Mouse (Mus musculus): ENCODE data around the gene Gm45233. TPM values are rescaled to one million over a fixed set of nuclear protein-coding genes. Genes with fewer than 3 reads are reported as not detected.
A peak's percentile ranks its signal among the peaks of the same experiment; 100 is the strongest.

Gm45233 gene
- polyA plus RNA-seq, 1 experiment from 2014 or later: 0.23 TPM

GRCm38 (mm10) chr7:43417298-43417697 lies 26.6 kb upstream of the Gm45233 start:
- H3K27ac ChIP-seq (ENCODE audit: low read depth, low read length): no peak overlapping the region
- 0 out of 2 replicates have a peak, but pooled peaks have one; percentile 14 for TF ChIP-seq CTCF (IDR thresholded peaks at IDR 0.05; ENCODE audit: low read depth)

GRCm38 (mm10) chr7:43422995-43423617 lies 20.8 kb upstream of the Gm45233 start:
- H3K27ac ChIP-seq (ENCODE audit: low read depth, low read length): no peak overlapping the region
- TF ChIP-seq CTCF (IDR thresholded peaks at IDR 0.05; ENCODE audit: low read depth): peak; percentile 97
- 14% methylated on average over 11 of the region's 11 CpGs for WGBS
- peak; percentile 64 for ATAC-seq
- H3K27me3 ChIP-seq (replicated peaks; ENCODE audit: control insufficient read depth, insufficient read depth, low read length): no peaks in the 10 kb centered on the region
- no peaks in the 10 kb centered on the region for H3K4me1 ChIP-seq (replicated peaks; ENCODE audit: control insufficient read depth, insufficient read depth, low read length)
- H3K36me3 ChIP-seq (ENCODE audit: control insufficient read depth, insufficient read depth): no peaks in the 10 kb centered on the region
- 0 out of 2 replicates have a peak overlapping the region, but pooled peaks have one; percentile 24 for H3K4me2 ChIP-seq (replicated peaks; ENCODE audit: low read depth)
- H3K9ac ChIP-seq (ENCODE audit: low read depth, low read length): no peak overlapping the region
- H3K4me3 ChIP-seq (ENCODE audit: low read depth, low read length): no peak overlapping the region
- H3K9me3 ChIP-seq (ENCODE audit: control insufficient read depth): no peaks in the 10 kb centered on the region

More at GRCm38 (mm10) chr7:43417298-43417697, 26.6 kb upstream of the Gm45233 start:
- Histone ChIP-seq H3K27me3 (replicated peaks; ENCODE audit: control insufficient read depth, insufficient read depth, low read length) (no peaks in the 10 kb centered on the region), H3K36me3 (ENCODE audit: control insufficient read depth, insufficient read depth) (no peaks in the 10 kb centered on the region), H3K4me3 (ENCODE audit: low read depth, low read length) (no peak overlapping the region), H3K4me1 (replicated peaks; ENCODE audit: control insufficient read depth, insufficient read depth, low read length) (no peaks in the 10 kb centered on the region), H3K9ac (ENCODE audit: low read depth, low read length) (no peak overlapping the region), H3K9me3 (ENCODE audit: control insufficient read depth) (no peaks in the 10 kb centered on the region), H3K4me2 (replicated peaks; ENCODE audit: low read depth) (no peak overlapping the region)
- 85% methylated on average over 10 of the region's 10 CpGs for WGBS
- no peak for ATAC-seq

- Histone ChIP-seq H3K36me3 (ENCODE audit: control insufficient read depth, insufficient read depth) (no peaks in the 10 kb centered on the region), H3K9me3 (ENCODE audit: control insufficient read depth) (no peaks in the 10 kb centered on the region), H3K4me3 (ENCODE audit: low read depth, low read length) (no peak overlapping the region), H3K27me3 (replicated peaks; ENCODE audit: control insufficient read depth, insufficient read depth, low read length) (no peaks in the 10 kb centered on the region), H3K4me2 (replicated peaks; ENCODE audit: low read depth) (no peak overlapping the region), H3K4me1 (replicated peaks; ENCODE audit: control insufficient read depth, insufficient read depth, low read length) (no peaks in the 10 kb centered on the region), H3K9ac (ENCODE audit: low read depth, low read length) (no peak overlapping the region), H3K27ac (ENCODE audit: low read depth, low read length) (no peak overlapping the region)
- ATAC-seq: no peak
- no peak for TF ChIP-seq CTCF (IDR thresholded peaks at IDR 0.05; ENCODE audit: low read depth)
- WGBS: 66% methylated on average over 3 of the region's 3 CpGs
Observed at GRCm38 (mm10) chr7:43423991-43424625, 19.8 kb upstream of the Gm45233 start.

- TF ChIP-seq CTCF (IDR thresholded peaks at IDR 0.05; ENCODE audit: low read depth): no peak
- Histone ChIP-seq H3K27me3 (replicated peaks; ENCODE audit: control insufficient read depth, insufficient read depth, low read length) (no peaks in the 10 kb centered on the region), H3K4me3 (ENCODE audit: low read depth, low read length) (no peak within 1 kb of the TSS), H3K9ac (ENCODE audit: low read depth, low read length) (no peak within 1 kb of the TSS), H3K27ac (ENCODE audit: low read depth, low read length) (no peak within 1 kb of the TSS), H3K4me2 (replicated peaks; ENCODE audit: low read depth) (no peak within 1 kb of the TSS), H3K36me3 (ENCODE audit: control insufficient read depth, insufficient read depth) (no peaks in the 10 kb centered on the region), H3K4me1 (replicated peaks; ENCODE audit: control insufficient read depth, insufficient read depth, low read length) (no peaks in the 10 kb centered on the region), H3K9me3 (ENCODE audit: control insufficient read depth) (no peaks in the 10 kb centered on the region)
- no peak for ATAC-seq
- 83% methylated on average over 8 of the region's 8 CpGs for WGBS
Observed at GRCm38 (mm10) chr7:43427406-43427805, 16.5 kb upstream of the Gm45233 start, which contains the start of gene Lim2. TSS of gene Lim2 (plus strand) at chr7:43427670.

GRCm38 (mm10) chr7:43429500-43429899 lies 14.4 kb upstream of the Gm45233 start:
- Histone ChIP-seq H3K9ac (ENCODE audit: low read depth, low read length) (no peak overlapping the region), H3K27ac (ENCODE audit: low read depth, low read length) (no peak overlapping the region), H3K4me3 (ENCODE audit: low read depth, low read length) (no peak overlapping the region), H3K4me2 (replicated peaks; ENCODE audit: low read depth) (no peak overlapping the region), H3K4me1 (replicated peaks; ENCODE audit: control insufficient read depth, insufficient read depth, low read length) (no peaks in the 10 kb centered on the region), H3K27me3 (replicated peaks; ENCODE audit: control insufficient read depth, insufficient read depth, low read length) (no peaks in the 10 kb centered on the region), H3K9me3 (ENCODE audit: control insufficient read depth) (no peaks in the 10 kb centered on the region), H3K36me3 (ENCODE audit: control insufficient read depth, insufficient read depth) (no peaks in the 10 kb centered on the region)
- 31% methylated on average over 4 of the region's 4 CpGs for WGBS
- no peak for ATAC-seq
- TF ChIP-seq CTCF (IDR thresholded peaks at IDR 0.05; ENCODE audit: low read depth): no peak

GRCm38 (mm10) chr7:43432891-43433290 lies 11.0 kb upstream of the Gm45233 start:
- no peak for TF ChIP-seq CTCF (IDR thresholded peaks at IDR 0.05; ENCODE audit: low read depth)
- WGBS: 74% methylated on average over 4 of the region's 4 CpGs
- Histone ChIP-seq H3K27me3 (replicated peaks; ENCODE audit: control insufficient read depth, insufficient read depth, low read length) (no peaks in the 10 kb centered on the region), H3K4me2 (replicated peaks; ENCODE audit: low read depth) (no peak overlapping the region), H3K4me1 (replicated peaks; ENCODE audit: control insufficient read depth, insufficient read depth, low read length) (no peaks in the 10 kb centered on the region), H3K27ac (ENCODE audit: low read depth, low read length) (no peak overlapping the region), H3K36me3 (ENCODE audit: control insufficient read depth, insufficient read depth) (no peaks in the 10 kb centered on the region), H3K4me3 (ENCODE audit: low read depth, low read length) (no peak overlapping the region), H3K9me3 (ENCODE audit: control insufficient read depth) (no peaks in the 10 kb centered on the region), H3K9ac (ENCODE audit: low read depth, low read length) (no peak overlapping the region)
- ATAC-seq: no peak

Data from intestine, postnatal 0 days (tissue).